Mouse (Mus musculus) CH12.LX (cell line): ENCODE data around the gene Nat8. TPM values are rescaled to one million over a fixed set of nuclear protein-coding genes. Genes with fewer than 3 reads are reported as not detected.
"Not testable (repeated sequence)": the region's sequence is repeated elsewhere in the genome, so short reads cannot be mapped to it uniquely, and the experiment has no call there.

ENCODE experiments used
- DNase-seq: peaks from one replicate; pipeline ENCODE4 v3.0.0-alpha.2; 2013; ENCODE audit errors: extremely low read depth
- H3K27ac ChIP-seq: 2 replicates; pipeline ENCODE4 v1.5.1; 2012; ENCODE audit warnings: low read depth, mild to moderate bottlenecking, control low read depth, moderate library complexity; ENCODE audit not compliant: insufficient read depth
- H3K27me3 ChIP-seq: replicated peaks from 2 replicates; pipeline ENCODE3; 2012; ENCODE audit warnings: inconsistent platforms
- H3K36me3 ChIP-seq, 2 experiments: replicated peaks in 1 of 2; 2 replicates each; pipeline versions ENCODE3 to v1.6.1; 2012; ENCODE audit warnings: inconsistent platforms in 1 of 2, low read length in 1 of 2, mild to moderate bottlenecking in 1 of 2, mixed read lengths in 1 of 2, moderate library complexity in 1 of 2; ENCODE audit not compliant: control insufficient read depth in 1 of 2, insufficient read depth in 1 of 2
- H3K4me1 ChIP-seq, 2 experiments: 2 replicates each; pipeline ENCODE4 v1.6.1; 2012; ENCODE audit warnings: inconsistent platforms in 1 of 2, moderate library complexity in 1 of 2; ENCODE audit not compliant: insufficient read depth in 2 of 2, control insufficient read depth in 1 of 2
- H3K4me2 ChIP-seq: 2 replicates; pipeline ENCODE4 v1.6.1; 2012; ENCODE audit warnings: low read depth, mild to moderate bottlenecking, control low read depth; ENCODE audit not compliant: poor library complexity, insufficient read depth, severe bottlenecking
- H3K4me3 ChIP-seq, 3 experiments: fragments of 150-350 bp in 1 of 3; sonication (generic) in 1 of 3; replicated peaks in 1 of 3; 2 replicates each; pipeline versions ENCODE3 to v1.5.1; 2011 to 2012; ENCODE audit warnings: low read depth in 2 of 3, low read length in 2 of 3, mild to moderate bottlenecking in 2 of 3, moderate library complexity in 2 of 3, control low read depth in 1 of 3, improper control_type of control experiment in 1 of 3, inconsistent platforms in 1 of 3, mixed read lengths in 1 of 3; ENCODE audit not compliant: poor library complexity in 1 of 3
- H3K79me2 ChIP-seq: replicated peaks from 2 replicates; pipeline ENCODE4 v1.6.1; 2012; ENCODE audit warnings: mild to moderate bottlenecking, moderate library complexity; ENCODE audit not compliant: control insufficient read depth, poor library complexity, insufficient read depth, severe bottlenecking; ENCODE audit errors: extremely low read depth
- H3K9ac ChIP-seq: 2 replicates; pipeline ENCODE4 v1.6.1; 2012; ENCODE audit warnings: low read depth, mild to moderate bottlenecking, control low read depth, moderate library complexity; ENCODE audit not compliant: insufficient read depth
- H3K9me3 ChIP-seq: replicated peaks from 2 replicates; pipeline ENCODE3; 2012; ENCODE audit warnings: low read length, inconsistent platforms, mixed read lengths
- BHLHE40 ChIP-seq: IDR thresholded peaks from 2 replicates; pipeline ENCODE4 v1.6.1; 2011; ENCODE audit warnings: mild to moderate bottlenecking, low read depth, low read length, improper control_type of control experiment
- CHD2 ChIP-seq: IDR thresholded peaks from 2 replicates; pipeline ENCODE4 v1.6.1; 2011; ENCODE audit warnings: low read length, improper control_type of control experiment
- CTCF ChIP-seq, 2 experiments: IDR thresholded peaks in 1 of 2; conservative IDR thresholded peaks in 1 of 2; 2 replicates each; pipeline ENCODE4 v1.5.1; 2011 to 2012; ENCODE audit warnings: low read depth in 2 of 2, low read length in 2 of 2, improper control_type of control experiment in 1 of 2, inconsistent platforms in 1 of 2, mild to moderate bottlenecking in 1 of 2, moderate library complexity in 1 of 2
- ELF1 ChIP-seq: IDR thresholded peaks from 2 replicates; pipeline ENCODE4 v1.6.1; 2014; ENCODE audit warnings: low read depth, mild to moderate bottlenecking, inconsistent platforms, low read length, improper control_type of control experiment
- ETS1 ChIP-seq: conservative IDR thresholded peaks from 2 replicates; pipeline ENCODE4 v1.6.1; 2012; ENCODE audit warnings: low read depth, mild to moderate bottlenecking, inconsistent platforms, low read length, improper control_type of control experiment, moderate library complexity
- IRF4 ChIP-seq: IDR thresholded peaks from 2 replicates; pipeline ENCODE4 v1.6.1; 2014; ENCODE audit warnings: low read depth, mild to moderate bottlenecking, inconsistent platforms, low read length, improper control_type of control experiment
- MAFK ChIP-seq: IDR thresholded peaks from 2 replicates; pipeline ENCODE4 v1.6.1; 2011; ENCODE audit warnings: low read length, improper control_type of control experiment; ENCODE audit not compliant: insufficient replicate concordance
- MAX ChIP-seq: IDR thresholded peaks from 2 replicates; pipeline ENCODE4 v1.6.1; 2011; ENCODE audit warnings: low read length, improper control_type of control experiment
- MAZ ChIP-seq: IDR thresholded peaks from 2 replicates; pipeline ENCODE4 v1.6.1; 2012; ENCODE audit warnings: low read depth, mild to moderate bottlenecking, inconsistent platforms, low read length, improper control_type of control experiment, moderate library complexity
- NELFE ChIP-seq: IDR thresholded peaks from 2 replicates; pipeline ENCODE4 v1.6.1; 2011; ENCODE audit warnings: low read depth, low read length, improper control_type of control experiment
- PAX5 ChIP-seq: IDR thresholded peaks from 2 replicates; pipeline ENCODE4 v1.6.1; 2012; ENCODE audit warnings: low read length, inconsistent platforms, mixed read lengths
- POLR2A ChIP-seq: IDR thresholded peaks from 2 replicates; pipeline ENCODE4 v1.6.1; 2011; ENCODE audit warnings: low read depth, mild to moderate bottlenecking, improper control_type of control experiment, low read length
- POLR2AphosphoS2 ChIP-seq: IDR thresholded peaks from 2 replicates; pipeline ENCODE4 v1.6.1; 2011; ENCODE audit warnings: low read depth, low read length, improper control_type of control experiment
- SIN3A ChIP-seq: IDR thresholded peaks from 2 replicates; pipeline ENCODE4 v1.6.1; 2012; ENCODE audit warnings: low read length, improper control_type of control experiment, inconsistent platforms
- SMC3 ChIP-seq: IDR thresholded peaks from 2 replicates; pipeline ENCODE4 v1.6.1; 2011; ENCODE audit warnings: low read depth, low read length, improper control_type of control experiment
- UBTF ChIP-seq: IDR thresholded peaks from 2 replicates; pipeline ENCODE4 v1.6.1; 2012; ENCODE audit warnings: low read depth, mild to moderate bottlenecking, inconsistent platforms, low read length, improper control_type of control experiment, moderate library complexity
- ZKSCAN1 ChIP-seq: IDR thresholded peaks from 2 replicates; pipeline ENCODE4 v1.6.1; 2012; ENCODE audit warnings: low read depth, inconsistent platforms, low read length, improper control_type of control experiment, borderline replicate concordance
- ZMIZ1 ChIP-seq: IDR thresholded peaks from 2 replicates; pipeline ENCODE4 v1.6.1; 2012; ENCODE audit warnings: low read depth, mild to moderate bottlenecking, inconsistent platforms, low read length, improper control_type of control experiment
- ZNF384 ChIP-seq: IDR thresholded peaks from 2 replicates; pipeline ENCODE4 v1.6.1; 2012; ENCODE audit warnings: low read depth, low read length, improper control_type of control experiment, inconsistent platforms
- dilution Hi-C: fragments of 300-500 bp; cut with MboI; formaldehyde crosslinking; loops from 2 replicates; pipeline ENCODE4 v1.14.3; 2020; ENCODE audit warnings: low sequenced_read_pairs; ENCODE audit not compliant: extremely low pct_unique_long_range_greater_than_20kb, extremely low pct_ligation_motif_present
- in situ Hi-C: fragments of 300-500 bp; cut with MboI; formaldehyde crosslinking; loops from 3 replicates; pipeline ENCODE4 v1.14.3; 2019; ENCODE audit warnings: low sequenced_read_pairs, low pct_ligation_motif_present, low pct_unique_long_range_greater_than_20kb, mixed read lengths
- polyA plus RNA-seq: library from polyadenylated mRNA; unstranded; fragments of >175 nt; gene quantifications from 2 replicates; pipeline ENCODE4 v1.2.1, GENCODE M21; 2012; ENCODE audit warnings: low read depth; ENCODE audit not compliant: insufficient read length
- total RNA-seq, 2 experiments: library from RNA; depleted of rRNA; stranded (reverse); fragments of 300-350 nt in 1 of 2; fragments of >200 nt in 1 of 2; gene quantifications; 2 replicates each; pipeline ENCODE4 v1.2.3; 2012 to 2014

The Nat8 gene
- not detected in 2 replicates for total RNA-seq (2012; rRNA removed)
- total RNA-seq (2014; rRNA removed), result not detected in 2 replicates
- not detected in 2 replicates for polyA plus RNA-seq

DNA sequence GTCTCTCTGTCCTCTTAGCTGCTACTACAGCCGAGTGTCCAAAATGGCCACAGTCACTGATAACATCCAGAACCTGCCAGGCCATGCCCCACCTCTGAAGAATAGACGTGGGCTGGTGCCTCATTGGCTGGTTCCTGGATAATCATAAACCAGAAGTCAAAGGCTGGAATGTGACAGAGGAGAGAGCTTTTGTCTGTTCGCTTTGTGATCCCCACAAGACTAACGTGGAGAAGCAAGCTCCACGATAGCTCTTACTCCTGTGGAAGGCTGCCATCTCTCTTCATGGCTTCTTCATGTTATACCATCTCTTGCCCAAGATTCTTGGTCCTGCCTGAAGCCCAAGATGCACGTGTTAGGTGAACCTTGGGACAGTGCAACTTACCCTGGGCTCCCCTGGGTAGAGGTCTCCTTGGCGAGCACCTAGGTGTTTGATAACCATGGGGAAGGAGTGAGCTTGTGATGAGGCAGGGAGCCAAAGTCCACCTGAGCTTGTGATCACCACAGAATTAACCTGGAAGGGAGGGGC lies at the start of gene Nat8:
Nat8 (minus strand) TSS at position 287 of the 526 bp plus-strand sequence.
- Histone ChIP-seq H3K27ac (no peak within 1 kb of the TSS), H3K9ac (no peak within 1 kb of the TSS), H3K36me3 (no peaks in the 10 kb centered on the region), H3K4me1 (peaks cover 8 to 18% of the 10 kb centered on the region in 2 experiments; a peak in 2 of 4 replicates), H3K4me2 (peak within 1 kb of the TSS; percentile 18; the same call in 1 of the 2 replicates), H3K79me2 (no peaks in the 10 kb centered on the region), H3K27me3 (peaks cover 64% of the 10 kb centered on the region), H3K9me3 (no peaks in the 10 kb centered on the region), H3K4me3 (no peak within 1 kb of the TSS)
- no peak for DNase-seq
- dilution Hi-C loops (no loop called here), in situ Hi-C loops (no loop called here)
- TF ChIP-seq BHLHE40 (no peak), SMC3 (no peak), ZMIZ1 (no peak), MAFK (no peak), ZNF384 (no peak), POLR2A (no peak), MAZ (no peak), MAX (no peak)

DNA sequence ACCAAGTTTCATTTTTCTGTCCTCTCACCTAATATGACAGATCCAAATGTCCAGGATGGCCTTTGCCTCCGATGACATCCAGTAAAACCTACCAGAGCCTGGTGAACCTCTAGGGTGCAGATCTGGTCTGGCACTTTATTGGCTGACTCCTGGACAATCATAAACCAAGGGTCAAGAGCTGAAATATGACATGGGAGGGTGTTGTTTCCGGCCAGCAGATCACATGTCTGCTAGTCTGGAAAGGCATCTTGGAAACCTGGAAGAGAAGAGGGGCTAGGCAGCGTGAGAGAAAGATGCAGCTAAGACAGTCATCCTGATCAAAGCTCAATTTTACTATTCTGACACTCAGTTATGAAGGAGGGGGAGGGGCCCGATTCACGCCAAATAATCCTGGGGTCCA lies 37.1 kb upstream of the Nat8 start, which contains the start of gene Nat8f2:
Nat8f2 (minus strand) TSS at position 153 of the 400 bp plus-strand sequence.
- DNase-seq, result not testable (repeated sequence)

DNA sequence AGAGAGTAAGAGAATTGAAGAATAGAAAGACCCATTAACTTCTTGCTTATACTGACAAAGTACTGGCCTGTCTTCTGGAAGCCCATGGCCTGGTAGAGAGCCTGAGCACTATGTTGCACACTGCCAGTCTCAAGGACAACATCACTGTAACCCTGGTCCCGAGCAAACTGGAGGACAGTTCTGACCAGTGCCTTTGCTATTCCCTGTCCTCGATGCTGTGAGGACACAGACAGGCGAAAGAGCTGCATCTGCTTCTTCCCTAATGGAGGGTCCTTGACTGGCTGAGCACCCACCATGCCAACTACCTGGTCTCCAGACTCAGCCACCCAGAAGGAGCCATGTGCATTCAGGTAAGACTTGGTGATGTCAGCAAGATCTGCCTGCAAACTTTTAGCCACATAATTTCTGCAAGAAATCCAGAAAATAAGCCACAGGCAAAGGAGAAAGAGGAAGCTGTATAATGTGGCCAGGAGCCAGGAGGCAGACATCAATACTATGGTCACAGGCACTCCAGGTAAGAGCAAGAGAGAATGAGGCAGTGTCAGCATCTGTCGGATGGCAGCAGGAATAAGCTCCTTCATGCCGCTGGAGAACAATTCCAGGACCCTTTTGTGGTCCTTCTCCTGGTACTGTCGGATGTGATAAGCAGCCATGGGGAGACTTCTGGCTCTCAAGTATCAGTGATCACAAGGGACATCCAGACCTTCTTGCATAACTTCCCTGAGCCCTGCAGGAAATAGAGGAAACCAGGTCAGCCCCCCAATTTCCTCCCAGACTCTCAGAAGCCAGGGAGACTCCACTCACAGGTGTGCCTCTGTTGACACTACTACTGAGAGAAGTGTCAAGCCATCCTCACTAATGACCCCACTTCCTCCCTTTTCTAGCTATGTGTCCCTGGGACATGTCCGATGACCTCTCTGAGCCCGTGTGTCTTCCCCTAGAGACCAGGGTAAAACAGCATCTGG lies 36.1 kb upstream of the Nat8 start:
- Histone ChIP-seq H3K36me3 (no peaks in the 10 kb centered on the region), H3K27me3 (peaks cover 36% of the 10 kb centered on the region), H3K9me3 (no peaks in the 10 kb centered on the region), H3K79me2 (no peaks in the 10 kb centered on the region), H3K4me1 (no peaks in the 10 kb centered on the region), H3K4me3 (no peak overlapping the region), H3K27ac (no peak overlapping the region), H3K9ac (no peak overlapping the region), H3K4me2 (no peak overlapping the region)
- no peak for DNase-seq
- in situ Hi-C loops, result no loop called here
- TF ChIP-seq POLR2AphosphoS2 (no peak), NELFE (no peak), UBTF (no peak), CHD2 (no peak), CTCF (conservative IDR thresholded peaks at IDR 0.05 in 1 of 2, IDR thresholded peaks at IDR 0.05 in 1 of 2; ENCODE audit: low read depth in 2 of 2, low read length in 2 of 2) (no peak), BHLHE40 (no peak), ZKSCAN1 (no peak), ZMIZ1 (no peak), ELF1 (no peak), PAX5 (no peak), ETS1 (no peak), IRF4 (no peak), SIN3A (no peak)
- dilution Hi-C loops, result no loop called here

More for the DNA sequence above, 37.1 kb upstream of the Nat8 start, which contains the start of gene Nat8f2:
- H3K9me3 ChIP-seq, H3K4me1 ChIP-seq, H3K4me2 ChIP-seq, H3K27ac ChIP-seq, H3K79me2 ChIP-seq, in situ Hi-C loops, dilution Hi-C loops, H3K4me3 ChIP-seq, H3K36me3 ChIP-seq, H3K9ac ChIP-seq: not testable (repeated sequence)
- peaks cover 26% of the 10 kb centered on the region for H3K27me3 ChIP-seq
